Mouse (Mus musculus): ENCODE measurements around the gene AI661453. TPM values are rescaled to one million over a fixed set of nuclear protein-coding genes. Genes with fewer than 3 reads are reported as not detected.

AI661453 gene
- polyA plus RNA-seq (2011; ENCODE audit: insufficient read depth, insufficient read length, low replicate concordance, missing spikeins), result 0.30 and 0.68 TPM in 2 replicates

- peaks cover 2% of the 10 kb centered on the region; the same call in 1 of the 2 replicates for H3K4me1 ChIP-seq (ENCODE audit: control insufficient read depth, insufficient read depth, low read length)
- H3K4me3 ChIP-seq (replicated peaks; ENCODE audit: control insufficient read depth, low read depth, low read length), result peak within 1 kb of the TSS; percentile 38
- H3K27ac ChIP-seq (ENCODE audit: control insufficient read depth, insufficient read depth, low read depth, low read length, poor library complexity), result no peak within 1 kb of the TSS
- TF ChIP-seq CTCF (IDR thresholded peaks at IDR 0.05; ENCODE audit: control insufficient read depth, insufficient read depth, low read length), result no peak
- TF ChIP-seq POLR2A (IDR thresholded peaks at IDR 0.05; ENCODE audit: borderline replicate concordance, control insufficient read depth, low read depth, low read length), result no peak
- 1% methylated on average over 45 of the region's 45 CpGs for WGBS
These were observed at the start of gene AI661453 for GRCm38 (mm10) chr17:47436156-47436906. Gene AI661453 (plus strand): TSS chr17:47436615.

DNA sequence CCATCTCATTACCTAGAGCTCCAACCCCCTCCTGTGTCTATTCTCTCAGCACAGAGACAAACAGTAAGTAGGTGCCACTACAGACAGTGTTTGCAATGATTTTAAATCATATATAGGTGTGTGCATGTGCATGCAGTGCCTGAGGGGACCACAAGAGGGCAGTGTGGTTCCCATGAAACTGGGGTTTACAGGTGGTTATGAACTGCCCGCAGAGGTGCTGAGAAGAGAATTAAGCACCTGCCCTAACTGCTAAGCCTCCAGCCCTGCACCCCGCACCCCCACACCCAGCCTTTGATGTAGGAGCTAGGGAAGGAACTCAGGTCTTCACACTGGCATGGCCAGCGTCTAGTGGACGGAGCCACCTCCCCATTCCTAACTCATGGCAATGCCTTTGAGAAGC lies 49.8 kb upstream of the AI661453 start:
- Histone ChIP-seq H3K4me1 (ENCODE audit: control insufficient read depth, insufficient read depth, low read length) (no peaks in the 10 kb centered on the region), H3K27ac (ENCODE audit: control insufficient read depth, insufficient read depth, low read depth, low read length, poor library complexity) (no peak overlapping the region), H3K4me3 (replicated peaks; ENCODE audit: control insufficient read depth, low read depth, low read length) (no peak overlapping the region)
- 52% methylated on average over 4 of the region's 4 CpGs for WGBS
- TF ChIP-seq POLR2A (IDR thresholded peaks at IDR 0.05; ENCODE audit: borderline replicate concordance, control insufficient read depth, low read depth, low read length), result no peak
- TF ChIP-seq CTCF (IDR thresholded peaks at IDR 0.05; ENCODE audit: control insufficient read depth, insufficient read depth, low read length), result peak; percentile 81

- 0 out of 2 replicates have a peak, but pooled peaks have one; percentile 15 for TF ChIP-seq POLR2A (IDR thresholded peaks at IDR 0.05; ENCODE audit: borderline replicate concordance, control insufficient read depth, low read depth, low read length)
- TF ChIP-seq CTCF (IDR thresholded peaks at IDR 0.05; ENCODE audit: control insufficient read depth, insufficient read depth, low read length), result no peak
- 9% methylated on average over 24 of the region's 24 CpGs for WGBS
- H3K4me3 ChIP-seq (replicated peaks; ENCODE audit: control insufficient read depth, low read depth, low read length), result peak overlapping the region; percentile 46
- H3K4me1 ChIP-seq (ENCODE audit: control insufficient read depth, insufficient read depth, low read length), result no peaks in the 10 kb centered on the region; the same call in 1 of the 2 replicates
- no peak overlapping the region for H3K27ac ChIP-seq (ENCODE audit: control insufficient read depth, insufficient read depth, low read depth, low read length, poor library complexity)
These were observed 42.1 kb upstream of the AI661453 start for GRCm38 (mm10) chr17:47394223-47394869.

- 1% methylated on average over 20 of the region's 20 CpGs for WGBS
- no peak for TF ChIP-seq CTCF (IDR thresholded peaks at IDR 0.05; ENCODE audit: control insufficient read depth, insufficient read depth, low read length)
- no peak for TF ChIP-seq POLR2A (IDR thresholded peaks at IDR 0.05; ENCODE audit: borderline replicate concordance, control insufficient read depth, low read depth, low read length)
- Histone ChIP-seq H3K27ac (ENCODE audit: control insufficient read depth, insufficient read depth, low read depth, low read length, poor library complexity) (no peak overlapping the region), H3K4me3 (replicated peaks; ENCODE audit: control insufficient read depth, low read depth, low read length) (peak overlapping the region; percentile 75), H3K4me1 (ENCODE audit: control insufficient read depth, insufficient read depth, low read length) (no peaks in the 10 kb centered on the region; the same call in 1 of the 2 replicates)
These were observed 41.0 kb upstream of the AI661453 start for GRCm38 (mm10) chr17:47395376-47395913.

DNA sequence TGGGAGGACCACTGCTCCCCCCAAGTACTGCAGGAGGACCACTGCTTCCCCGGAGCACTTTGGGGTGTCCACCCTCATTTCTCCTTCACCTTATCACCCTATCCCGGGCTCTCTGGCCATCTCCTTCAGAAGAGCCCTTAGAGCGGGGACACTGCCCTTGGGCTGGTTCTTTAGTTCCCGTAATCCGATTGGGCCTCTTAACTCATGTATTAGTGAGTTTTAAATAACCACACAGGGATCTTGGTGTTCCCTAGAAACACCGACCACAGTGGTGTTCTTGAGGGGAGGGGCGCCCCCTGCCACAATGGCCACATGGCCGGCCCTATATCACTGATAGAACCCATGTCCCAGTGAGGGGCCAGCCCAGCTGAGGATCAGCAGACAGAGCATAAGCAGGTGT lies 37.3 kb upstream of the AI661453 start:
- TF ChIP-seq POLR2A (IDR thresholded peaks at IDR 0.05; ENCODE audit: borderline replicate concordance, control insufficient read depth, low read depth, low read length), result no peak
- no peak for TF ChIP-seq CTCF (IDR thresholded peaks at IDR 0.05; ENCODE audit: control insufficient read depth, insufficient read depth, low read length)
- H3K27ac ChIP-seq (ENCODE audit: control insufficient read depth, insufficient read depth, low read depth, low read length, poor library complexity), result no peak overlapping the region
- 77% methylated on average over 8 of the region's 8 CpGs for WGBS
- H3K4me3 ChIP-seq (replicated peaks; ENCODE audit: control insufficient read depth, low read depth, low read length), result no peak overlapping the region
- no peaks in the 10 kb centered on the region; the same call in 1 of the 2 replicates for H3K4me1 ChIP-seq (ENCODE audit: control insufficient read depth, insufficient read depth, low read length)

DNA sequence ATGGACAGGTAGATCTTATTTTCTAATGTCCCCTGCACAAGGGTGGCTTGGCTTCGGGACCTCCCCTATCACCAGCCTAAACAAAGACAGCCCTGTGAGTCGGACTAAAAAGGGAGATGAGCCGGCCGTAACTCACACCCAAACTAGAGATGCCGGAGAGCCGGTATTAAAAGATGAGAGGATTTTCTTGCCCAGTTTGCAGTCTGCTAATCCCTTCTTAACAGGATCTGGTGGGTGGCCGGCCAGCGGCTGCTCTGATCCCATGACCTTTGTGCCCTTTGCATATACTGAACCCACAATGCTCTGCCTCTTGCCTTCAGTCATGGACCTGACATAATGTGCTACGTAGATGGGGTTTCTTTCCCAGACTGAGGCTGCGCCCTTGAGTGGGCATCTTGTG lies 36.0 kb upstream of the AI661453 start, which contains the start of gene Guca1a:
Guca1a (minus strand) TSS at position 134 of the 400 bp plus-strand sequence.
- H3K4me1 ChIP-seq (ENCODE audit: control insufficient read depth, insufficient read depth, low read length), result no peaks in the 10 kb centered on the region
- no peak within 1 kb of the TSS for H3K4me3 ChIP-seq (replicated peaks; ENCODE audit: control insufficient read depth, low read depth, low read length)
- 77% methylated on average over 10 of the region's 10 CpGs for WGBS
- TF ChIP-seq CTCF (IDR thresholded peaks at IDR 0.05; ENCODE audit: control insufficient read depth, insufficient read depth, low read length) (no peak), POLR2A (IDR thresholded peaks at IDR 0.05; ENCODE audit: borderline replicate concordance, control insufficient read depth, low read depth, low read length) (no peak)
- H3K27ac ChIP-seq (ENCODE audit: control insufficient read depth, insufficient read depth, low read depth, low read length, poor library complexity), result no peak within 1 kb of the TSS

DNA sequence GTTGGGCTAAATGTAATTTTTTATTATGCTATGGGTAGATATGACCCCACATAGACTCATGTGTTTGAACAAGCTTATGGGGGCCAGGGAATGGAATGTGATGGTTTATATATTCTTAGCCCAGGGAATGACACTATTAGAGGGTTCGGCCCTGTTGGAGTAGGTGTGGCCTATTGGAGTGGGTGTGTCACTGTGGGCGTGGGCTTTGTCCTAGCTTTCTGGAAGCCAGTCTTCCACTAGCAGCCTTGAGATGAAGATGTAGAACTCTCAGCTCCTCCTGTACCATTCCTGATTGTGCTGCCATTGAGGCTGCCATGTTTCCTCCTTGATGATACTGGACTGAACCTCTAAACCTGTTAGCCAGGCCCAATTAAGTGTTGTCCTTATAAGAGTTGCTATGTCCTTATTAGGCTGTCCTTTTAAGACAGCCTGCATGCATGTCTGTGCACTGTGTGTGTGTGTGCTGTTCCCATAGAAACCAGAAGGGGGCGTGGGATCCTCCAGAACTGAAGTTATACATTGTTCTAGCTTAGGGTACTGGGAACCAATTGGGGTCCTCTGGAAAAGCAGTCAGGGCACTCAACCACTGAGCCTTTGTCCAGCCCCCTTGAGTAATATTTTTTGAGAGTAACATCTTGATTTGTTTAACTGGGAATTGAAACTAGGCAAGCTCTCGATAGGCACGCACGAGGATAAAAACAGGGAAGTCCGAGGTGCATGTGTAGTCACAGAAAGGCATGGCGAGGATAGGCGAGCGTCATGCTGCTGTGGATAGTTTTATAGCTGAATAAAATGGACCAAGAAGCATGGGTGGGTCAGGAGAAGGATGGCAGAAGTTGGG lies 28.5 kb upstream of the AI661453 start:
- WGBS, result 48% methylated on average over 10 of the region's 10 CpGs
- Histone ChIP-seq H3K27ac (ENCODE audit: control insufficient read depth, insufficient read depth, low read depth, low read length, poor library complexity) (no peak overlapping the region), H3K4me3 (replicated peaks; ENCODE audit: control insufficient read depth, low read depth, low read length) (no peak overlapping the region), H3K4me1 (ENCODE audit: control insufficient read depth, insufficient read depth, low read length) (no peaks in the 10 kb centered on the region)
- TF ChIP-seq POLR2A (IDR thresholded peaks at IDR 0.05; ENCODE audit: borderline replicate concordance, control insufficient read depth, low read depth, low read length) (no peak), CTCF (IDR thresholded peaks at IDR 0.05; ENCODE audit: control insufficient read depth, insufficient read depth, low read length) (no peak)
